Mouse (Mus musculus) olfactory bulb, adult 2 months (tissue): Measurements from ENCODE around the gene Ifna14. TPM values are rescaled to one million over a fixed set of nuclear protein-coding genes. Genes with fewer than 3 reads are reported as not detected.

Source experiments
- H3K27ac ChIP-seq: fragments of 200-500 bp; 2 replicates; pipeline ENCODE4 v1.5.1; 2012; ENCODE audit warnings: low read depth, low read length; ENCODE audit not compliant: insufficient read depth
- H3K4me1 ChIP-seq: fragments of 200-500 bp; 2 replicates; pipeline ENCODE4 v1.6.1; 2012; ENCODE audit warnings: low read length; ENCODE audit not compliant: control insufficient read depth, insufficient read depth
- H3K4me3 ChIP-seq: fragments of 200-500 bp; 2 replicates; pipeline ENCODE4 v1.5.1; 2012; ENCODE audit warnings: mild to moderate bottlenecking, low read depth, low read length, moderate library complexity; ENCODE audit not compliant: insufficient read depth
- CTCF ChIP-seq: fragments of 200-500 bp; IDR thresholded peaks from 2 replicates; pipeline ENCODE4 v1.5.1; 2012; ENCODE audit warnings: low read depth, mild to moderate bottlenecking, low read length, moderate library complexity; ENCODE audit not compliant: insufficient read depth
- POLR2A ChIP-seq: fragments of 200-500 bp; IDR thresholded peaks from 2 replicates; pipeline ENCODE4 v1.6.1; 2012; ENCODE audit warnings: mild to moderate bottlenecking, low read depth, low read length, moderate library complexity; ENCODE audit not compliant: insufficient read depth
- WGBS: fragments of 180-500 bp; shearing (Covaris S2); methylation state at CpG from one replicate; pipeline ENCODE4 v1.1.7; 2018; 5-methylcytosine and 5-hydroxymethylcytosine counted together
- polyA plus RNA-seq: library from polyadenylated mRNA; stranded (reverse); fragments of >200 nt; gene quantifications from 2 replicates; pipeline ENCODE4 v1.2.4, GENCODE M21; 2012; ENCODE audit warnings: low replicate concordance; ENCODE audit not compliant: missing spikeins, insufficient read depth, insufficient read length

Ifna14 gene
- polyA plus RNA-seq, 1 experiment = not detected

DNA sequence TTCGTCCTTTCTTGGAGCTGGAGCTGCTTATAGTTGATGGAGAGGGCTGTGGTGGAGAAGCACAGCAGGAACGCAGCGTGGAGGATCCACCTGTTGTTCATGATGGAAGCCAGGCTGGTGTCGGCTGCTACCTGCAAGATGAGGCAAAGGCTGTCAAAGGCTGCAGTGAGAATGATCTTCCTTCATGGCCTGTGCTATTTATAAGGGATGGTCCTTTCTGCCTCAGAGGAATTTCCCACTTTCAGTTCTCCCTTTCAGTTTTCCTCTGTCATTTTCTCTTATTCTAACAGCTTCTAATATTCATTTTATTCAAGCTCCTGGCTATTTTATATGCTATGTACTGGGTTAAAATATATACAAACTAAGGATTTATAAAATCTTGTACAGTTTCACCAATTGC is 48.9 kb downstream of the Ifna14 start, which contains the start of gene Ifnb1:
Gene Ifnb1 (minus strand): TSS at position 101 of the 400 bp plus-strand sequence.
- WGBS = 84% methylated on average over 4 of the region's 4 CpGs
- H3K4me1 ChIP-seq = no peaks in the 10 kb centered on the region
- no peak within 1 kb of the TSS for H3K27ac ChIP-seq
- TF ChIP-seq CTCF (no peak), POLR2A (no peak)
- H3K4me3 ChIP-seq = no peak within 1 kb of the TSS

Other genes with a start within 250 kb of the Ifna14 start
- gene Hacd4, start 132.9 kb downstream of the Ifna14 start, polyA plus RNA-seq = not detected in 2 replicates
- not detected in 2 replicates for gene Ifnb1, start 49.0 kb downstream of the Ifna14 start, polyA plus RNA-seq
- not detected in 2 replicates for gene Ifna15, start 13.6 kb downstream of the Ifna14 start, polyA plus RNA-seq
- gene Ifna9, start 20.6 kb upstream of the Ifna14 start, polyA plus RNA-seq = not detected in 2 replicates
- not detected in 2 replicates for gene Ifna12, start 31.6 kb upstream of the Ifna14 start, polyA plus RNA-seq
- not detected in 2 replicates for gene C87499, start 62.6 kb upstream of the Ifna14 start, polyA plus RNA-seq
- not detected in 2 replicates for gene Ifna13, start 72.7 kb upstream of the Ifna14 start, polyA plus RNA-seq
- not detected in 2 replicates for gene Ifna16, start 105.1 kb upstream of the Ifna14 start, polyA plus RNA-seq
- gene Ifna2, start 112.1 kb upstream of the Ifna14 start, polyA plus RNA-seq = not detected in 2 replicates
- gene Ifnab, start 119.6 kb upstream of the Ifna14 start, polyA plus RNA-seq = not detected in 2 replicates
- gene Gm26566, start 150.0 kb upstream of the Ifna14 start, polyA plus RNA-seq = not detected in 2 replicates
- not detected in 2 replicates for gene Klhl9, start 150.7 kb upstream of the Ifna14 start, polyA plus RNA-seq
- gene Gm13271, start 183.1 kb upstream of the Ifna14 start, polyA plus RNA-seq = not detected in 2 replicates
- not detected in 2 replicates for gene Gm13283, start 188.3 kb upstream of the Ifna14 start, polyA plus RNA-seq
- not detected in 2 replicates for gene Gm13290, start 202.0 kb upstream of the Ifna14 start, polyA plus RNA-seq
- not detected in 2 replicates for gene Gm13289, start 205.1 kb upstream of the Ifna14 start, polyA plus RNA-seq
- gene Gm13272, start 208.1 kb upstream of the Ifna14 start, polyA plus RNA-seq = not detected in 2 replicates
- gene Ifnz, start 210.3 kb upstream of the Ifna14 start, polyA plus RNA-seq = not detected in 2 replicates
- gene Gm13276, start 213.9 kb upstream of the Ifna14 start, polyA plus RNA-seq = not detected in 2 replicates
- gene Gm13277, start 216.8 kb upstream of the Ifna14 start, polyA plus RNA-seq = not detected in 2 replicates
- gene Gm13278, start 219.8 kb upstream of the Ifna14 start, polyA plus RNA-seq = not detected in 2 replicates
- not detected in 2 replicates for gene Gm13275, start 222.7 kb upstream of the Ifna14 start, polyA plus RNA-seq
- gene Gm13279, start 225.6 kb upstream of the Ifna14 start, polyA plus RNA-seq = not detected in 2 replicates
- not detected in 2 replicates for gene Gm13285, start 227.9 kb upstream of the Ifna14 start, polyA plus RNA-seq
- not detected in 2 replicates for gene Gm13287, start 231.5 kb upstream of the Ifna14 start, polyA plus RNA-seq
- gene Gm13288, start 233.7 kb upstream of the Ifna14 start, polyA plus RNA-seq = not detected in 2 replicates
- not detected in 2 replicates for gene Ifna7, start 244.4 kb upstream of the Ifna14 start, polyA plus RNA-seq
- not detected in 2 replicates for gene Ifna11, start 248.2 kb upstream of the Ifna14 start, polyA plus RNA-seq